Mouse (Mus musculus) MEL (cell line): Measurements from ENCODE around the gene Siglec1.

Source experiments
- CTCF ChIP-seq, 3 experiments: IDR thresholded peaks in 2 of 3; conservative IDR thresholded peaks in 1 of 3; 2 replicates each; pipeline ENCODE4 v1.5.1; 2011 to 2012; ENCODE audit warnings: low read length in 3 of 3, low read depth in 2 of 3, mild to moderate bottlenecking in 2 of 3, improper control_type of control experiment in 1 of 3, inconsistent platforms in 1 of 3, mixed read lengths in 1 of 3, moderate library complexity in 1 of 3; ENCODE audit not compliant: control insufficient read depth in 1 of 3, insufficient read depth in 1 of 3, poor library complexity in 1 of 3, severe bottlenecking in 1 of 3
- EP300 ChIP-seq, 2 experiments: IDR thresholded peaks; 2 replicates each; pipeline ENCODE4 v1.6.1; 2011; ENCODE audit warnings: improper control_type of control experiment in 2 of 2, low read length in 2 of 2, low read depth in 1 of 2, mild to moderate bottlenecking in 1 of 2
- GABPA ChIP-seq: IDR thresholded peaks from 2 replicates; pipeline ENCODE4 v1.6.1; 2012; ENCODE audit warnings: low read depth, mild to moderate bottlenecking, inconsistent platforms, low read length, improper control_type of control experiment, moderate library complexity
- NRF1 ChIP-seq: IDR thresholded peaks from 2 replicates; pipeline ENCODE4 v1.6.1; 2014; ENCODE audit warnings: low read depth, mild to moderate bottlenecking, inconsistent platforms, low read length, improper control_type of control experiment, moderate library complexity; ENCODE audit not compliant: poor library complexity, insufficient read depth, severe bottlenecking
- POLR2A ChIP-seq, 2 experiments: IDR thresholded peaks; 2 replicates each; pipeline ENCODE4 v1.6.1; 2011 to 2012; ENCODE audit warnings: low read length in 2 of 2, mild to moderate bottlenecking in 2 of 2, control low read depth in 1 of 2, improper control_type of control experiment in 1 of 2, low read depth in 1 of 2, moderate library complexity in 1 of 2; ENCODE audit not compliant: control insufficient read depth in 1 of 2, insufficient read depth in 1 of 2, poor library complexity in 1 of 2
- TAL1 ChIP-seq: IDR thresholded peaks from 2 replicates; pipeline ENCODE4 v1.6.1; 2012; ENCODE audit warnings: mild to moderate bottlenecking, inconsistent platforms, low read length, moderate library complexity, mixed read lengths
- USF1 ChIP-seq: IDR thresholded peaks from 2 replicates; pipeline ENCODE4 v1.6.1; 2014; ENCODE audit warnings: low read depth, mild to moderate bottlenecking, inconsistent platforms, low read length, improper control_type of control experiment, moderate library complexity
- USF2 ChIP-seq, 2 experiments: IDR thresholded peaks; 2 replicates each; pipeline ENCODE4 v1.6.1; 2011 to 2012; ENCODE audit warnings: improper control_type of control experiment in 2 of 2, low read length in 2 of 2, borderline replicate concordance in 1 of 2, inconsistent platforms in 1 of 2, low read depth in 1 of 2, mild to moderate bottlenecking in 1 of 2; ENCODE audit not compliant: insufficient read depth in 1 of 2
- ZC3H11A ChIP-seq: IDR thresholded peaks from 2 replicates; pipeline ENCODE4 v1.6.1; 2012; ENCODE audit warnings: low read depth, mild to moderate bottlenecking, inconsistent platforms, low read length, improper control_type of control experiment

- TF ChIP-seq POLR2A (IDR thresholded peaks at IDR 0.05; ENCODE audit: control insufficient read depth in 1 of 2, insufficient read depth in 1 of 2, low read depth in 1 of 2, low read length in 2 of 2, poor library complexity in 1 of 2) (no peak), ZC3H11A (no peak), USF2 (IDR thresholded peaks at IDR 0.05; ENCODE audit: borderline replicate concordance in 1 of 2, insufficient read depth in 1 of 2, low read depth in 1 of 2, low read length in 2 of 2) (no peak), GABPA (no peak), CTCF (IDR thresholded peaks at IDR 0.05 in 2 of 3, conservative IDR thresholded peaks at IDR 0.05 in 1 of 3; ENCODE audit: control insufficient read depth in 1 of 3, insufficient read depth in 1 of 3, low read depth in 2 of 3, low read length in 3 of 3, poor library complexity in 1 of 3, severe bottlenecking in 1 of 3) (no peak), TAL1 (no peak), EP300 (IDR thresholded peaks at IDR 0.05; ENCODE audit: low read depth in 1 of 2, low read length in 2 of 2) (no peak), USF1 (no peak), NRF1 (no peak)
Observed at GRCm38 (mm10) chr2:131036757-131037156, 49.8 kb downstream of the Siglec1 start.
